Mouse (Mus musculus) intestine, postnatal 0 days (tissue): ENCODE measurements at regions not wholly inside any gene's neighbourhood (a gene's known extent, or its start where the extent isn't known, plus 50 kb on each side); places are given as distances from the start of the nearest gene placed in this dataset.

Source experiments
- ATAC-seq: fragments of 200-750 bp; cut with Nextera tagmentation; 2 replicates; pipeline ENCODE4 v1.8.0; 2017; ENCODE audit warnings: mild to moderate bottlenecking, moderate TSS enrichment, moderate library complexity
- H3K27ac ChIP-seq: fragments of 300-500 bp; sonication (generic); 2 replicates; pipeline ENCODE4 v1.5.1; 2014; ENCODE audit warnings: mild to moderate bottlenecking, low read depth, low read length, moderate library complexity
- H3K27me3 ChIP-seq: fragments of 300-500 bp; sonication (generic); replicated peaks from 2 replicates; pipeline ENCODE4 v1.6.1; 2014; ENCODE audit warnings: low read length, mixed read lengths; ENCODE audit not compliant: control insufficient read depth, insufficient read depth
- H3K36me3 ChIP-seq: fragments of 300-500 bp; sonication (generic); 2 replicates; pipeline ENCODE4 v1.6.1; 2014; ENCODE audit warnings: mild to moderate bottlenecking, moderate library complexity; ENCODE audit not compliant: control insufficient read depth, insufficient read depth
- H3K4me1 ChIP-seq: fragments of 300-500 bp; sonication (generic); replicated peaks from 2 replicates; pipeline ENCODE4 v1.6.1; 2014; ENCODE audit warnings: antibody characterized with exemption, low read length, mixed read lengths; ENCODE audit not compliant: control insufficient read depth, insufficient read depth
- H3K4me2 ChIP-seq: fragments of 300-500 bp; sonication (generic); replicated peaks from 2 replicates; pipeline ENCODE4 v1.6.1; 2014; ENCODE audit warnings: low read depth, mild to moderate bottlenecking, moderate library complexity
- H3K4me3 ChIP-seq: fragments of 300-500 bp; sonication (generic); 2 replicates; pipeline ENCODE4 v1.5.1; 2014; ENCODE audit warnings: low read depth, low read length
- H3K9ac ChIP-seq: fragments of 300-500 bp; sonication (generic); 2 replicates; pipeline ENCODE4 v1.6.1; 2014; ENCODE audit warnings: mild to moderate bottlenecking, low read depth, low read length
- H3K9me3 ChIP-seq: fragments of 300-500 bp; sonication (generic); 2 replicates; pipeline ENCODE4 v1.6.1; 2016; ENCODE audit warnings: mixed run types; ENCODE audit not compliant: control insufficient read depth
- CTCF ChIP-seq: sonication (generic); IDR thresholded peaks from 2 replicates; pipeline ENCODE4 v1.5.1; 2016; ENCODE audit warnings: low read depth, mild to moderate bottlenecking, control low read depth, antibody characterized with exemption, moderate library complexity
- WGBS: fragments of 180-500 bp; shearing (Covaris S2); extraction: QIAGEN DNeasy Blood & Tissue Kit; methylation state at CpG from one replicate; pipeline ENCODE4 v1.1.7; 2014; 5-methylcytosine and 5-hydroxymethylcytosine counted together

- H3K4me2 ChIP-seq = no peak overlapping the region
These were observed 639.0 kb upstream of the 2610301B20Rik start for GRCm38 (mm10) chr4:10235324-10235723.

GRCm38 (mm10) chr4:10242117-10242516 lies 632.2 kb upstream of the 2610301B20Rik start:
- no peaks in the 10 kb centered on the region for H3K27me3 ChIP-seq
- no peak for TF ChIP-seq CTCF
- H3K4me3 ChIP-seq = no peak overlapping the region
- 79% methylated on average over 4 of the region's 4 CpGs for WGBS
- H3K9ac ChIP-seq = no peak overlapping the region
- no peaks in the 10 kb centered on the region for H3K9me3 ChIP-seq
- no peak overlapping the region for H3K4me2 ChIP-seq
- H3K4me1 ChIP-seq = no peaks in the 10 kb centered on the region
- no peak for ATAC-seq
- no peaks in the 10 kb centered on the region for H3K36me3 ChIP-seq
- no peak overlapping the region for H3K27ac ChIP-seq

More at GRCm38 (mm10) chr4:10235324-10235723, 639.0 kb upstream of the 2610301B20Rik start:
- Histone ChIP-seq H3K9me3 (no peaks in the 10 kb centered on the region), H3K27ac (no peak overlapping the region), H3K27me3 (no peaks in the 10 kb centered on the region), H3K4me1 (no peaks in the 10 kb centered on the region), H3K4me3 (no peak overlapping the region), H3K36me3 (no peaks in the 10 kb centered on the region), H3K9ac (no peak overlapping the region)
- TF ChIP-seq CTCF = no peak
- no peak for ATAC-seq
- 89% methylated on average over 5 of the region's 5 CpGs for WGBS

GRCm38 (mm10) chr4:10242909-10243308 lies 631.4 kb upstream of the 2610301B20Rik start:
- no peaks in the 10 kb centered on the region for H3K36me3 ChIP-seq
- H3K27ac ChIP-seq = no peak overlapping the region
- H3K4me3 ChIP-seq = no peak overlapping the region
- H3K4me1 ChIP-seq = no peaks in the 10 kb centered on the region
- TF ChIP-seq CTCF = no peak
- WGBS = 66% methylated on average over 2 of the region's 2 CpGs
- H3K9me3 ChIP-seq = no peaks in the 10 kb centered on the region
- no peak for ATAC-seq
- H3K9ac ChIP-seq = no peak overlapping the region
- no peaks in the 10 kb centered on the region for H3K27me3 ChIP-seq
- no peak overlapping the region for H3K4me2 ChIP-seq

- Histone ChIP-seq H3K9ac (no peak overlapping the region), H3K36me3 (no peaks in the 10 kb centered on the region), H3K9me3 (no peaks in the 10 kb centered on the region), H3K4me2 (no peak overlapping the region), H3K4me1 (no peaks in the 10 kb centered on the region), H3K27ac (no peak overlapping the region), H3K4me3 (no peak overlapping the region), H3K27me3 (no peaks in the 10 kb centered on the region)
- 72% methylated on average over 6 of the region's 6 CpGs for WGBS
- TF ChIP-seq CTCF = no peak
- no peak for ATAC-seq
These were observed 620.1 kb upstream of the 2610301B20Rik start for GRCm38 (mm10) chr4:10254029-10254690.

- WGBS = 64% methylated on average over 4 of the region's 4 CpGs
These were observed 616.8 kb upstream of the 2610301B20Rik start for GRCm38 (mm10) chr4:10257537-10257936.

GRCm38 (mm10) chr4:10260351-10260750 lies 613.9 kb upstream of the 2610301B20Rik start:
- ATAC-seq = no peak
- H3K36me3 ChIP-seq = no peaks in the 10 kb centered on the region
- no peak overlapping the region for H3K4me2 ChIP-seq
- no peak overlapping the region for H3K9ac ChIP-seq
- no peaks in the 10 kb centered on the region for H3K27me3 ChIP-seq
- no peak overlapping the region for H3K4me3 ChIP-seq
- WGBS = 85% methylated on average over 6 of the region's 6 CpGs
- H3K4me1 ChIP-seq = no peaks in the 10 kb centered on the region
- H3K27ac ChIP-seq = no peak overlapping the region
- no peaks in the 10 kb centered on the region for H3K9me3 ChIP-seq
- no peak for TF ChIP-seq CTCF

More at GRCm38 (mm10) chr4:10257537-10257936, 616.8 kb upstream of the 2610301B20Rik start:
- Histone ChIP-seq H3K9me3 (no peaks in the 10 kb centered on the region), H3K4me1 (no peaks in the 10 kb centered on the region), H3K27me3 (no peaks in the 10 kb centered on the region), H3K4me2 (no peak overlapping the region), H3K4me3 (no peak overlapping the region), H3K36me3 (no peaks in the 10 kb centered on the region), H3K9ac (no peak overlapping the region), H3K27ac (no peak overlapping the region)
- no peak for TF ChIP-seq CTCF
- ATAC-seq = no peak
